Mouse (Mus musculus) hindbrain, embryonic 13.5 days (tissue): ENCODE results near the gene Adamts14. TPM values are rescaled to one million over a fixed set of nuclear protein-coding genes. Genes with fewer than 3 reads are reported as not detected.

Source experiments
- ATAC-seq: fragments of 200-750 bp; cut with Nextera tagmentation; 2 replicates; pipeline ENCODE4 v1.8.0; 2017; ENCODE audit warnings: moderate TSS enrichment; ENCODE audit not compliant: low FRiP score
- H3K27ac ChIP-seq: fragments of 300-500 bp; sonication (generic); 2 replicates; pipeline ENCODE4 v1.5.1; 2015; ENCODE audit warnings: inconsistent platforms, mild to moderate bottlenecking, moderate library complexity
- H3K27me3 ChIP-seq: fragments of 300-500 bp; sonication (generic); 2 replicates; pipeline ENCODE4 v1.6.1; 2015; ENCODE audit warnings: mild to moderate bottlenecking, inconsistent platforms
- H3K36me3 ChIP-seq: fragments of 300-500 bp; sonication (generic); 2 replicates; pipeline ENCODE4 v1.6.1; 2015; ENCODE audit warnings: mild to moderate bottlenecking, inconsistent platforms
- H3K4me1 ChIP-seq: fragments of 300-500 bp; sonication (generic); replicated peaks from 2 replicates; pipeline ENCODE4 v1.6.1; 2015; ENCODE audit warnings: inconsistent platforms
- H3K4me2 ChIP-seq: fragments of 300-500 bp; sonication (generic); 2 replicates; pipeline ENCODE4 v1.6.1; 2015; ENCODE audit warnings: inconsistent platforms, mild to moderate bottlenecking, moderate library complexity
- H3K4me3 ChIP-seq: fragments of 300-500 bp; sonication (generic); 2 replicates; pipeline ENCODE4 v1.5.1; 2015; ENCODE audit warnings: mild to moderate bottlenecking, inconsistent platforms
- H3K9ac ChIP-seq: fragments of 300-500 bp; sonication (generic); 2 replicates; pipeline ENCODE4 v1.6.1; 2015; ENCODE audit warnings: mild to moderate bottlenecking, inconsistent platforms
- H3K9me3 ChIP-seq: fragments of 300-500 bp; sonication (generic); 2 replicates; pipeline ENCODE4 v1.6.1; 2016; ENCODE audit warnings: inconsistent platforms
- WGBS: fragments of 180-500 bp; shearing (Covaris S2); methylation state at CpG from one replicate; pipeline ENCODE4 v1.1.7; 2015; 5-methylcytosine and 5-hydroxymethylcytosine counted together
- polyA plus RNA-seq: library from polyadenylated mRNA; unstranded; fragments of >200 nt; fragmentation: Nextera tagmentation; extraction: Ambion mirVana; gene quantifications from 2 replicates; pipeline ENCODE4 v1.2.1, GENCODE M21; 2015

Adamts14 gene
- polyA plus RNA-seq, 1 experiment from 2014 or later: 0.14 TPM

DNA sequence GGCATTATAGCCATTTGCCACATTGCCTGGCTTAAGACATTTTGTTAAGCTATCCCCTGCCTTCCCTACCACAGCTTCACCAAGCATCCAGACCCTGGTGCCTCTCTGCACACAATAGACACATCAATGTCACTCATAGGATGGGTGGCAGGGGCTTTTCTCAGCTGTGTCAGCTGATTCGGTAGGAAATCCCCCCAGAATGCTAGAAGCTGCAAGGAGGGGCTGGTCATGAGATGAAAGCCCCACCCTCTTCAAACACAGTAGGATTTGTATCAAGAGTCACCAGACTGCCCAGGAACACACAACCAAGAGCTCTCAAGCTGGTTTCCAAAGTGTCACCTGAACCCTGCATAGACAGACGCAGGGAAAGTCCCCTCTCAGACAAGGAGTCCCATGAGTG is 104.8 kb downstream of the Adamts14 start:
- Histone ChIP-seq H3K27me3 (0 out of 2 replicates have a peak, but pooled peaks cover 4% of the 10 kb centered on the region), H3K9ac (no peak overlapping the region), H3K4me1 (no peaks in the 10 kb centered on the region), H3K4me3 (no peak overlapping the region), H3K36me3 (no peaks in the 10 kb centered on the region), H3K9me3 (no peaks in the 10 kb centered on the region), H3K4me2 (no peak overlapping the region), H3K27ac (no peak overlapping the region)
- no peak for ATAC-seq
- 69% methylated on average over 2 of the region's 2 CpGs for WGBS

DNA sequence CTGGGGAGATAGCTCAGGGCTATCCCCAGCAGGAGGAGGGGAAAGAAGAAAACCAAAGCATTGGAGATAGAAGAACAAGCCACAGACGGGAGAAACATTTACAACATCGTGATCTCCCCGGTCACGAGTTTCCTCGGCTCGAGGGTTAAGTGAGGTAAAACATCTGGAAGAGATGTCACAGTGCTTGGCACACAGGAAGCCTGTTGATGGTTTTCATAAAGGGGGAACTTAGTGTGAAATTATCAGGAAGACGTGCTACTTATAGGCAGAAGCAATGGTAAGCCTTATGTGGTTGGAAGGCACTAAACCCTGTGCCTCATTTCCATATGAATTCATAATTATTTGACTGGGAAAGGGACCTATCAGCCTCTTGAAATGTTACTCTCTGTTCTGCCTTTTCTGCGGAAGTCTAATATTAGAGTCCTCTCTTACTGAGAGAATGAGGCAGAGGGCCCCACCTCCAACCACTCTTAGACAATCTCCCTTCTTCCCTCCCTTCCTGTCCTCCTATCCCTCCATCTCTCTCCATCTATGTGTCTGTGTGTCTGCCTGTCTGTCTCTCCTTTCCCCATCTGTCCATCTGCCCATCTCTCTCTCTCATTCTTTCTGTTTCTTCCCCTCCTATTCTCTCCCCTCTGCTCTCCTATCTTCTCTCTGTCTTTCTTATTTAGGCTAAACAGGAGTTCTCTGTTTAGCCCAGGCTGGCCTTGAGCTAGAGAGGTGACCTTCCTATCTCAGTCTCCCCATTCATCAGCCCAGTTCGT is 105.7 kb downstream of the Adamts14 start:
- 0 out of 2 replicates have a peak, but pooled peaks cover 4% of the 10 kb centered on the region for H3K27me3 ChIP-seq
- 79% methylated on average over 9 of the region's 9 CpGs for WGBS
- H3K27ac ChIP-seq: no peak overlapping the region
- ATAC-seq: no peak
- no peaks in the 10 kb centered on the region for H3K4me1 ChIP-seq
- no peak overlapping the region for H3K4me3 ChIP-seq
- H3K4me2 ChIP-seq: no peak overlapping the region
- H3K9me3 ChIP-seq: no peaks in the 10 kb centered on the region
- H3K9ac ChIP-seq: no peak overlapping the region
- H3K36me3 ChIP-seq: no peaks in the 10 kb centered on the region

DNA sequence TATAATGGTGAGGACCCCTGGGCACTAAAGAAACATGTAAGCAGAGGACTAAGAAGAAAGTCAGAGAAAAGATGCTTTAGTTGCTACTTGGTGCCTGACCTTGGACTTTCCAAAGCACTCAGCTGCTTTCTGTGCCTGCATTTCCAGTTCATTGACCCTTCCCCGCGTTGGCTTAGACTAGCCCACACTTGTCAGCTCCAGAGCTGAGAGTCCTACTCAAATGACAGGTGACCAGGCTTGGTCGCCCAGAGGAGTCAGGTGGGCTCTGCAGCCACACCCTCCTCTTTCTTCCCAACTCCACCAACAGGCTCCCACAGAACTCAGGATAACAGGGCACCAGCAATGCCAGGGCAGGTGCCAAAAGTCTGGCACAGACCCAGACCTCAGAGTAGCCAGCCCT is 110.9 kb downstream of the Adamts14 start:
- Histone ChIP-seq H3K9ac (no peak overlapping the region), H3K27me3 (no peaks in the 10 kb centered on the region), H3K36me3 (no peaks in the 10 kb centered on the region), H3K4me1 (no peaks in the 10 kb centered on the region), H3K4me3 (no peak overlapping the region), H3K27ac (no peak overlapping the region), H3K4me2 (no peak overlapping the region), H3K9me3 (no peaks in the 10 kb centered on the region)
- ATAC-seq: no peak
- WGBS: 80% methylated on average over 3 of the region's 3 CpGs

GRCm38 (mm10) chr10:61160671-61161070 is 112.6 kb downstream of the Adamts14 start:
- 81% methylated on average over 4 of the region's 4 CpGs for WGBS

GRCm38 (mm10) chr10:61160089-61160488 is 113.1 kb downstream of the Adamts14 start:
- 90% methylated on average over 7 of the region's 7 CpGs for WGBS
- no peak overlapping the region for H3K4me3 ChIP-seq
- H3K27me3 ChIP-seq: no peaks in the 10 kb centered on the region
- H3K9me3 ChIP-seq: no peaks in the 10 kb centered on the region
- H3K36me3 ChIP-seq: no peaks in the 10 kb centered on the region
- no peak overlapping the region for H3K27ac ChIP-seq
- ATAC-seq: no peak
- H3K4me1 ChIP-seq: no peaks in the 10 kb centered on the region
- H3K4me2 ChIP-seq: no peak overlapping the region
- H3K9ac ChIP-seq: no peak overlapping the region

More at GRCm38 (mm10) chr10:61160671-61161070, 112.6 kb downstream of the Adamts14 start:
- H3K4me1 ChIP-seq: no peaks in the 10 kb centered on the region
- no peak overlapping the region for H3K27ac ChIP-seq
- no peak for ATAC-seq
- H3K4me3 ChIP-seq: no peak overlapping the region
- no peaks in the 10 kb centered on the region for H3K9me3 ChIP-seq
- no peaks in the 10 kb centered on the region for H3K27me3 ChIP-seq
- no peak overlapping the region for H3K4me2 ChIP-seq
- H3K36me3 ChIP-seq: no peaks in the 10 kb centered on the region
- no peak overlapping the region for H3K9ac ChIP-seq

DNA sequence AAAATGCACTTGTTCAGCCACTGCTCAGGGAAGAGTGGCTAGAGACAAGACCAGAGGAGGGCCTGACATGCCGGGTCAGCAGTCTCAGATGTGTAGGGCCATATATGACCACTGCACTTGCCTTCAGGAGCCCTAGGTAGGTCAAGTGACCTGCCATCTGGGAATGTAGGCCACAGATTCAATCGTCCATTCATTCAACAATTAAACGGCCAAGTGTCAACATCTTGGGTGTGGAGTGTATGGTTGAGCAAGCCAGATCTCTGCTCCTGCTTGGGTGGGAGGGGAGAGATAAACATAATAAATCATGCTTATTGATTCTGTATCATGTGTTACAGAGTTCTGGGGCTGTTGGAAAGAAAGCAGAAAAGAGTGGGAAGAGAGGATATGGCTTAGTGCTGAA is 114.6 kb downstream of the Adamts14 start:
- Histone ChIP-seq H3K4me3 (no peak overlapping the region), H3K9me3 (no peaks in the 10 kb centered on the region), H3K36me3 (no peaks in the 10 kb centered on the region), H3K27ac (no peak overlapping the region), H3K27me3 (no peaks in the 10 kb centered on the region), H3K4me1 (no peaks in the 10 kb centered on the region), H3K4me2 (no peak overlapping the region), H3K9ac (no peak overlapping the region)
- ATAC-seq: no peak
- WGBS: 90% methylated on average over 3 of the region's 3 CpGs

GRCm38 (mm10) chr10:61156453-61156852 is 116.8 kb downstream of the Adamts14 start:
- Histone ChIP-seq H3K4me3 (no peak overlapping the region), H3K4me2 (no peak overlapping the region), H3K4me1 (no peaks in the 10 kb centered on the region), H3K36me3 (no peaks in the 10 kb centered on the region), H3K27me3 (no peaks in the 10 kb centered on the region), H3K27ac (no peak overlapping the region), H3K9ac (no peak overlapping the region), H3K9me3 (no peaks in the 10 kb centered on the region)
- WGBS: 90% methylated on average over 2 of the region's 2 CpGs
- ATAC-seq: no peak

DNA sequence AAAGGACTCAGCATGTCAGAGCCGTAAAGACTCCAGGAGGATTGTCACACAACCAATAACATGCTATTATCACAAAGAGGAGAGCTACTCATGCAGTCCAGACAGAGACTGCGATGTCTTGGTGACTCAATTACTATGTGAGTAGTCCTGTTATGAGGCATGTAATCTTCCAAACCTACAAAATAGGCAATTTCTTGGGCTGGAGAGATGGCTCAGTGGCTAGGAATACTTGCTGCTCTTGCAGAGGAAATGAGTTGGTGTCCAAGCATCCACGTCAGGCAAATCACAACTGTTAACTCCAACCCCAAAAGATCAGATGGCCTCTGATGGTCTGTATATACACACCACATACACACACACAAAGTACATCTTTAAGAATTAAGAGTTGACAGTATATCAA is 117.6 kb downstream of the Adamts14 start:
- H3K36me3 ChIP-seq: no peaks in the 10 kb centered on the region
- WGBS: 84% methylated on average over 3 of the region's 3 CpGs
- no peak overlapping the region for H3K4me3 ChIP-seq

GRCm38 (mm10) chr10:61152131-61152530 is 121.1 kb downstream of the Adamts14 start:
- Histone ChIP-seq H3K4me1 (no peaks in the 10 kb centered on the region; the same call in 1 of the 2 replicates), H3K27me3 (no peaks in the 10 kb centered on the region), H3K4me2 (no peak overlapping the region), H3K9me3 (no peaks in the 10 kb centered on the region), H3K27ac (no peak overlapping the region), H3K4me3 (no peak overlapping the region), H3K9ac (no peak overlapping the region), H3K36me3 (no peaks in the 10 kb centered on the region)
- no peak for ATAC-seq

More for the DNA sequence above, 117.6 kb downstream of the Adamts14 start:
- Histone ChIP-seq H3K9me3 (no peaks in the 10 kb centered on the region), H3K4me2 (no peak overlapping the region), H3K9ac (no peak overlapping the region), H3K27ac (no peak overlapping the region), H3K27me3 (no peaks in the 10 kb centered on the region), H3K4me1 (no peaks in the 10 kb centered on the region)
- ATAC-seq: no peak

- H3K9ac ChIP-seq: no peak overlapping the region
- H3K36me3 ChIP-seq: no peaks in the 10 kb centered on the region
- no peaks in the 10 kb centered on the region for H3K27me3 ChIP-seq
- no peak overlapping the region for H3K4me3 ChIP-seq
- no peak for ATAC-seq
- no peaks in the 10 kb centered on the region for H3K9me3 ChIP-seq
- 57% methylated on average over 6 of the region's 6 CpGs for WGBS
- no peak overlapping the region for H3K27ac ChIP-seq
- peaks cover 5% of the 10 kb centered on the region for H3K4me1 ChIP-seq
- H3K4me2 ChIP-seq: no peak overlapping the region
Measured at GRCm38 (mm10) chr10:61150616-61151015, 122.6 kb downstream of the Adamts14 start.

GRCm38 (mm10) chr10:61149476-61149875 is 123.8 kb downstream of the Adamts14 start:
- Histone ChIP-seq H3K4me3 (no peak overlapping the region), H3K9me3 (no peaks in the 10 kb centered on the region)
- no peak for ATAC-seq

DNA sequence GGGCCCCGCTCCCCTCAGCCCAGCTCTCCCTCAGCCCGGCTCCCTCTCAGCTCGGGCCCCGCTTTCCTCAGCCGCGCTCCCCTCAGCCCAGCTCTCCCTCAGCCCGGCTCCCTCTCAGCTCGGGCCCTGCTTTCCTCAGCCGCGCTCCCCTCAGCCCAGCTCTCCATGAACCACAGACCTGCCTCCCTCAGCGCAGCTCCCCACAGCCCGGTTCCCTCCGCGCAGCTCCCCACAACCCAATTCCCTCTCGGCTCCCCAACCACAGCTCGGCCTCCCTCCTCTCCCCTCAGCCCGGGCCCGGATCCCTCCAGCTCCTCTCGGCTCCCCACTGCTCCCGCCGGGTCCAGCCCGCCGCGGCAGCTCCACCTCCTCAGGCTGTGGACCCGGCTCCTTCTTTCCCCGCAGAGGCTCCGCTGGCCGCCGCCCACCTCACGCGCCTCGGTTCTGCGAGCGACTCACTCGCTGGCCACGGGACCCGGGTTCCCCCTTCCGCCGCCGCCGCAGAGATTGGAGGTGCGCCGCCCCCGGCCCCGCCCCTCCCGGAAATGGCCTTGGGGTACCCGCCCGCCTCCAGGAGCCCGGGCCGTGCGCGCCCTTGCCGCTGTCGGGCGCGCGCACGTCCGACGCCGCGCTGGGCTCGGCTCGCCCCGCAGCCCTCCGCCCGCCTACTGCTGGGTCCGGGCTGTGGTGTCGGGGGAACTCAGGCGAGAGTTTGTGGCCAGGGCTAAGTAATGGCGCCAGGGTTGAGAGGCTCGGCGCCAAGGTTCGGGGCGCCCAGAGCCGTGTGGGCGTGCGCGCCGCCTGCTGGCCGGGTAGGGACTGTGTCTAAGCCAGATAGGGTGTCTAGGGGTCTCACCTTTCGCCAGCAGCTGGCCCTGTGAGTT is 125.8 kb downstream of the Adamts14 start, which contains the start of gene Sgpl1:
Gene Sgpl1, minus strand, starts transcription at position 547 of the 884 bp plus-strand sequence.
- WGBS: under 1% methylated on average over 79 of the region's 82 CpGs
- peak within 1 kb of the TSS; percentile 93 for H3K4me3 ChIP-seq
- no peaks in the 10 kb centered on the region for H3K36me3 ChIP-seq
- peak within 1 kb of the TSS; percentile 85 for H3K4me2 ChIP-seq
- H3K27ac ChIP-seq: peak within 1 kb of the TSS; percentile 98
- no peaks in the 10 kb centered on the region for H3K9me3 ChIP-seq
- ATAC-seq: peak; percentile 86
- no peaks in the 10 kb centered on the region for H3K27me3 ChIP-seq
- peak within 1 kb of the TSS; percentile 97 for H3K9ac ChIP-seq
- H3K4me1 ChIP-seq: peaks cover 21% of the 10 kb centered on the region

More at GRCm38 (mm10) chr10:61149476-61149875, 123.8 kb downstream of the Adamts14 start:
- Histone ChIP-seq H3K27ac (no peak overlapping the region), H3K27me3 (no peaks in the 10 kb centered on the region), H3K4me1 (peaks cover 11% of the 10 kb centered on the region), H3K9ac (no peak overlapping the region), H3K4me2 (no peak overlapping the region), H3K36me3 (no peaks in the 10 kb centered on the region)
- WGBS: 78% methylated on average over 3 of the region's 3 CpGs
